Mouse (Mus musculus): ENCODE results near the gene Zbtb20.

Gene Zbtb20

GRCm38 (mm10) chr16:43297953-43298596, 422.4 kb downstream of the Zbtb20 start:
- no peak for DNase-seq (ENCODE audit: low read depth, low spot score)

GRCm38 (mm10) chr16:43300420-43300819, 424.7 kb downstream of the Zbtb20 start:
- no peak for DNase-seq (ENCODE audit: low read depth, low spot score)

GRCm38 (mm10) chr16:43302171-43302570, 426.5 kb downstream of the Zbtb20 start:
- DNase-seq (ENCODE audit: low read depth, low spot score): no peak

- DNase-seq (ENCODE audit: low read depth, low spot score): no peak
Observed at GRCm38 (mm10) chr16:43303245-43304197, 427.8 kb downstream of the Zbtb20 start.

GRCm38 (mm10) chr16:43309968-43310431, 434.3 kb downstream of the Zbtb20 start:
- DNase-seq (ENCODE audit: low read depth, low spot score): no peak

- DNase-seq (ENCODE audit: low read depth, low spot score): no peak
Observed at GRCm38 (mm10) chr16:43324009-43324408, 448.3 kb downstream of the Zbtb20 start.

- no peak for DNase-seq (ENCODE audit: low read depth, low spot score)
Observed at GRCm38 (mm10) chr16:43328221-43328620, 452.5 kb downstream of the Zbtb20 start.

GRCm38 (mm10) chr16:43330206-43330605, 454.5 kb downstream of the Zbtb20 start:
- DNase-seq (ENCODE audit: low read depth, low spot score): no peak

- DNase-seq (ENCODE audit: low read depth, low spot score): no peak
Observed at GRCm38 (mm10) chr16:43331440-43331839, 455.8 kb downstream of the Zbtb20 start.

- DNase-seq (ENCODE audit: low read depth, low spot score): no peak
Observed at GRCm38 (mm10) chr16:43332734-43333133, 457.1 kb downstream of the Zbtb20 start.

GRCm38 (mm10) chr16:43333265-43333664, 457.6 kb downstream of the Zbtb20 start:
- no peak for DNase-seq (ENCODE audit: low read depth, low spot score)

- no peak for DNase-seq (ENCODE audit: low read depth, low spot score)
Observed at GRCm38 (mm10) chr16:43334411-43335150, 458.9 kb downstream of the Zbtb20 start.

- no peak for DNase-seq (ENCODE audit: low read depth, low spot score)
Observed at GRCm38 (mm10) chr16:43335151-43335823, 459.6 kb downstream of the Zbtb20 start.

- no peak for DNase-seq (ENCODE audit: low read depth, low spot score)
Observed at GRCm38 (mm10) chr16:43335824-43336215, 460.1 kb downstream of the Zbtb20 start.

GRCm38 (mm10) chr16:43340712-43341111, 465.0 kb downstream of the Zbtb20 start:
- DNase-seq (ENCODE audit: low read depth, low spot score): no peak

GRCm38 (mm10) chr16:43341916-43342455, 466.3 kb downstream of the Zbtb20 start:
- no peak for DNase-seq (ENCODE audit: low read depth, low spot score)

GRCm38 (mm10) chr16:43346094-43346493, 470.4 kb downstream of the Zbtb20 start:
- no peak for DNase-seq (ENCODE audit: low read depth, low spot score)

- DNase-seq (ENCODE audit: low read depth, low spot score): no peak
Observed at GRCm38 (mm10) chr16:43355776-43356645, 480.3 kb downstream of the Zbtb20 start.

GRCm38 (mm10) chr16:43359546-43359945, 483.9 kb downstream of the Zbtb20 start:
- DNase-seq (ENCODE audit: low read depth, low spot score): no peak

GRCm38 (mm10) chr16:43360112-43360511, 484.4 kb downstream of the Zbtb20 start:
- no peak for DNase-seq (ENCODE audit: low read depth, low spot score)
